Mouse (Mus musculus): ENCODE measurements around the gene Slfn3. TPM values are rescaled to one million over a fixed set of nuclear protein-coding genes. Genes with fewer than 3 reads are reported as not detected.

The Slfn3 gene
- polyA plus RNA-seq, 1 experiment = not detected

- H3K27ac ChIP-seq (ENCODE audit: insufficient read depth, low read depth, low read length) = no peak overlapping the region
- no peak for TF ChIP-seq CTCF (IDR thresholded peaks at IDR 0.05; ENCODE audit: insufficient read depth, low read depth, low read length)
- no peak for TF ChIP-seq POLR2A (IDR thresholded peaks at IDR 0.05; ENCODE audit: insufficient read depth, low read depth, low read length)
- no peaks in the 10 kb centered on the region for H3K4me1 ChIP-seq (ENCODE audit: control insufficient read depth, insufficient read depth, low read length)
- H3K4me3 ChIP-seq (ENCODE audit: insufficient read depth, low read depth, low read length) = no peak overlapping the region
- WGBS = 98% methylated on average over 1 of the region's 1 CpGs
Observed at GRCm38 (mm10) chr11:83262673-83263072, 71.5 kb downstream of the Slfn3 start.

- TF ChIP-seq CTCF (IDR thresholded peaks at IDR 0.05; ENCODE audit: insufficient read depth, low read depth, low read length) (no peak), POLR2A (IDR thresholded peaks at IDR 0.05; ENCODE audit: insufficient read depth, low read depth, low read length) (no peak)
- Histone ChIP-seq H3K4me1 (ENCODE audit: control insufficient read depth, insufficient read depth, low read length) (no peaks in the 10 kb centered on the region), H3K27ac (ENCODE audit: insufficient read depth, low read depth, low read length) (no peak overlapping the region), H3K4me3 (ENCODE audit: insufficient read depth, low read depth, low read length) (no peak overlapping the region)
- WGBS = 59% methylated on average over 3 of the region's 3 CpGs
Observed at GRCm38 (mm10) chr11:83263146-83263545, 72.0 kb downstream of the Slfn3 start.

Other genes starting within 250 kb of the Slfn3 start
- gene Slfn5, start 240.0 kb upstream of the Slfn3 start, polyA plus RNA-seq (2012; ENCODE audit: insufficient read depth, insufficient read length, low replicate concordance, missing spikeins) = not detected in 2 replicates
- not detected in 2 replicates for gene Slfn9, start 199.5 kb upstream of the Slfn3 start, polyA plus RNA-seq (2012; ENCODE audit: insufficient read depth, insufficient read length, low replicate concordance, missing spikeins)
- gene Slfn8, start 170.5 kb upstream of the Slfn3 start, polyA plus RNA-seq (2012; ENCODE audit: insufficient read depth, insufficient read length, low replicate concordance, missing spikeins) = not detected in 2 replicates
- gene Slfn2, start 126.2 kb upstream of the Slfn3 start, polyA plus RNA-seq (2012; ENCODE audit: insufficient read depth, insufficient read length, low replicate concordance, missing spikeins) = not detected in 2 replicates
- not detected in 2 replicates for gene Slfn1, start 74.5 kb upstream of the Slfn3 start, polyA plus RNA-seq (2012; ENCODE audit: insufficient read depth, insufficient read length, low replicate concordance, missing spikeins)
- not detected in 2 replicates for gene Slfn4, start 16.1 kb upstream of the Slfn3 start, polyA plus RNA-seq (2012; ENCODE audit: insufficient read depth, insufficient read length, low replicate concordance, missing spikeins)
- not detected in 2 replicates for gene Slfn14, start 95.4 kb downstream of the Slfn3 start, polyA plus RNA-seq (2012; ENCODE audit: insufficient read depth, insufficient read length, low replicate concordance, missing spikeins)
- 546 TPM in 1 of 2 replicates, not detected in the other for gene Ap2b1, start 107.7 kb downstream of the Slfn3 start, polyA plus RNA-seq (2012; ENCODE audit: insufficient read depth, insufficient read length, low replicate concordance, missing spikeins)
- gene Pex12, start 111.3 kb downstream of the Slfn3 start, polyA plus RNA-seq (2012; ENCODE audit: insufficient read depth, insufficient read length, low replicate concordance, missing spikeins) = not detected in 2 replicates
- gene Rasl10b, start 217.8 kb downstream of the Slfn3 start, polyA plus RNA-seq (2012; ENCODE audit: insufficient read depth, insufficient read length, low replicate concordance, missing spikeins) = 96.6 TPM in 1 of 2 replicates, not detected in the other
- not detected in 2 replicates for gene Gas2l2, start 238.1 kb downstream of the Slfn3 start, polyA plus RNA-seq (2012; ENCODE audit: insufficient read depth, insufficient read length, low replicate concordance, missing spikeins)
- gene 1700020L24Rik, start 246.3 kb downstream of the Slfn3 start, polyA plus RNA-seq (2012; ENCODE audit: insufficient read depth, insufficient read length, low replicate concordance, missing spikeins) = not detected in 2 replicates